Mouse (Mus musculus) layer of hippocampus, postnatal 14 days (tissue): ENCODE results near the gene Plcb3. TPM values are rescaled to one million over a fixed set of nuclear protein-coding genes. Genes with fewer than 3 reads are reported as not detected.

Experiments used
- DNase-seq, 2 experiments: peaks; one replicate each; pipeline ENCODE4 v3.0.0; 2021 to 2022; ENCODE audit warnings: low spot score in 2 of 2, mixed read lengths in 1 of 2
- total RNA-seq, 2 experiments: library from RNA; stranded (reverse); gene quantifications; 2 replicates each; pipeline ENCODE4 v1.2.3; 2021

Gene Plcb3
- total RNA-seq, 2 experiments from 2014 or later = 14.7 to 15.9 TPM

DNA sequence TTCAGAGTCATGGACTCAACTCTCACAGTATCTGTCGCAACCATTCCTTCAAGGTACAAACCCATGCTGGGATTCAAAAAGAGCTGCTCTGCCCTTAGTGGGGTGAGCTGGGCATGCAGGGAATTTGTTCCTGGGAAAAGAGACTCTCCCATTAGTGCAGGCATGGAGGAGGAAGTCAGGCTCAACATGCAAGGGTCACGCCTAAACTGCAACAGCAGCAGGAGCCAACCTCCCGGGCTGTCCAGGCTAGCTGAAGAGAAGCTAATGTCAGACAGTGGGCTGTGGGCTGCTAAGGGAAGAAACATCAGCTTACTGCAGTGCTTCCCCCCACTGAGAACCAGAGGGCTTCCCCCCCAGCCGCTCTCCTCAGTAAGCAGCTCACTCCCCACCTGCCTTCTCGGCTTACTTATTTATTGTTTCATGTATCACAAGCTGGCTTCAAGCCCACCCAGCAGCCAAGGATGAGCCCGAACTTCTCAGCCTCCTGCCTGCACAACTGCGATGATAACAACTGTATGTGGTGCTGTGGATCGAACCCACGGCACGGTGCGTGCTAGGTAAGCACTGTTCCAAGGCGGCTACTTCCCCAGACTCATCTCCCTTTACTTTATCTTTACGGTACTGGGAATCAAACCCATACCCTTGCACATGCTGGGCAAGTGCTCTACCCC lies 3.9 kb downstream of the Plcb3 start:
- no peak for DNase-seq

DNA sequence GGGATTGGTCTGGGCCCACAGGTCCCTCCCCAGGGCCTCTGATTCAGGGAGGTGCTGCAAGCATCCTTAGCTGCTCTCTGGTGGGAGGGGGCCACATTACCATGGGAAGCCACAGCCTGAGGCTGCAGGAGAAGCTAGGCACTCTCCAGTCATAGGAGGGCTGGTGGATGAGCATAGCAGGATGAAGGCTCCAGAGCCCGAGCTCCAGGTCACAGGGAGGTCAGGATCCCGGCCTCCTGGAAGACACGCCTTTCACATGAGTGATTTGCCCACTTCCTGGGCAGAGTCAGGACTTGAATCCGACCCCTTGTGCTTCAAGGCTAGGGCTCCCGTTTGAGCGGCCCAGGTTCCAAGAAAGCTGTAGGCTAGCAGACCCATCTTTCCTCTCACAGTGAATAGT lies 4.6 kb downstream of the Plcb3 start:
- no peak for DNase-seq

DNA sequence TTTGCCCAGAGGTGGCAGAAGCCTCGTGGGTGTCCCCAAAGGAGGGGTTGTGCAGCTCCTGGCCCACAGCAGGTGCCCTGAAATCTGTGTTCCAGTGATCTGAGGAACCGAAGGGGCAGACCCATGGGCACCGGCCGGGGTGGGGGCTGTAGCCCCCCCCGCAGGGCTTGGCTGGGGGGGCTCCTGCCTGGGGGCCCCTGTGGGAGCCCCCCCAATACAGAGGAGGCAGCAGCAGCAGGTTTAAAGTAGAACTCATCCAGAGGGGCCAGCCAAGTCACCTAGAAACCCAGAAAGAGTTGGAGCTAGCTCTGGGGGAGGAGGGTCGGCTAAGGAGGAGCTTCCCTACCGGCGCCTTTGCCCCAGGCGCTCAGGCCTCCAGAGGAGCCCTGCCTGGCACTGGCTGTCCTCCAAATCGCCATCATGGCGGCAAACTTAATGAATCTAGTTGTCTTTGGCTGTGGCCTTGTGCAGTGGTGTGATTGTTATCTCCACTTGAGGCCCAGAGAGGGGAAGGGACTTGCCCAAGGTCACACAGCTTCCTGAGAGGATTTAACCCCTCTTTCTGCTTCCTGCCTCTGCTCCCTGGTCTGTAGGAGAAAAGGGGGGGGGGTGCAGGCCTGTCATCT lies 5.7 kb downstream of the Plcb3 start:
- no peak for DNase-seq

DNA sequence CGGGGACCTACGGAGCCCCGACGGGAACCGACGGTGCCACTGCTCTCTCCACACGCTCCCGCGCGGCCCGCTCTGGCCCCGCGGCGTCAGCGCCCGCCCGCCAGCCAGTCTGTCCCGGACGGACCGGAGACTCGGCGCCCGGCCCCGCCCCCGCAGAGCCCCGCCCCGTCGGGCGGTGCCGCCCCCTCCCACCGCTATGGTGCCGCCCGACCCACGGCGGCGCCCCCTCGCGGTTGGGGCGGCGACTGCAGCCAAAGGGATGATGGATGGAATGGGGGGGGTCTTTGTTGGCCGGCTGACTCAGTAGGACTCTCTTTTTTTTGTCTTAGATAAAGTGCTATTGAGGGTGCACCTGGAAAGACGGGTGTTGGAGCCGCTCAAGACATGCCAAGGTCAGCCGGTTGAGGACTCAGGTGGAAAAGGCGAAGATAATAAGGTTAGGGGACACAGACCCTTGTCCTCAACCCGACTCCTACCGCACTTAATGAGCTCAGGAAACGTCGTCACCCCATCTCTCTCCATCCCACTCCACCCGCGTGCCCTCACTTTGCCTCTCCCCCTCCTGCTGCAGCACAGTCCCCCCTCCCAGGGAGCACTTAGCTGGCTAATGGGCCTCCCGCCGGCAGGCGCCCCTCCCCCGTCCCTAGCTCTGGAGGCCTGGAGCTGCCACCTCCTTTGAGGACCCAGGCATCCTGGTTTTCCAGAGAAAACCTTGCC lies 6.4 kb downstream of the Plcb3 start:
- peak in 1 of 2 experiments; percentile 40 for DNase-seq

DNA sequence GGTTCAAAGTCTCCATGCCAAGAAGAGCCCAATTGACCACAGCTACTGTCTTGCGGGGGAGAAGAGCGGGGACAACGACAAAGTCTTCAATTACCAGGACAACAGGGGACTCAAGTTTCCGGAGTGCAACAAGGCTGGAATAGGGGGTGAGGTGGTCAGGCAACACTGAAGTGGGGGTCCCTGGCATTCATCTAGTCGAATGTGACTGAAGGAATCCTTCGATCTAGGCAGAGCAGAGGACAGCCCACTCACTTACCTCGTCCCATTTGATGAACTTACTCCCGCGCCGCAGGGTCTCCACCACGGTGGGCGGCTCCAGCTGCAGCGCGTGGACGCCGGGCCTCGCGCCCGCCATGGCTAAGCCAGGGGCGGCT lies 7.0 kb downstream of the Plcb3 start:
- no peak for DNase-seq

DNA sequence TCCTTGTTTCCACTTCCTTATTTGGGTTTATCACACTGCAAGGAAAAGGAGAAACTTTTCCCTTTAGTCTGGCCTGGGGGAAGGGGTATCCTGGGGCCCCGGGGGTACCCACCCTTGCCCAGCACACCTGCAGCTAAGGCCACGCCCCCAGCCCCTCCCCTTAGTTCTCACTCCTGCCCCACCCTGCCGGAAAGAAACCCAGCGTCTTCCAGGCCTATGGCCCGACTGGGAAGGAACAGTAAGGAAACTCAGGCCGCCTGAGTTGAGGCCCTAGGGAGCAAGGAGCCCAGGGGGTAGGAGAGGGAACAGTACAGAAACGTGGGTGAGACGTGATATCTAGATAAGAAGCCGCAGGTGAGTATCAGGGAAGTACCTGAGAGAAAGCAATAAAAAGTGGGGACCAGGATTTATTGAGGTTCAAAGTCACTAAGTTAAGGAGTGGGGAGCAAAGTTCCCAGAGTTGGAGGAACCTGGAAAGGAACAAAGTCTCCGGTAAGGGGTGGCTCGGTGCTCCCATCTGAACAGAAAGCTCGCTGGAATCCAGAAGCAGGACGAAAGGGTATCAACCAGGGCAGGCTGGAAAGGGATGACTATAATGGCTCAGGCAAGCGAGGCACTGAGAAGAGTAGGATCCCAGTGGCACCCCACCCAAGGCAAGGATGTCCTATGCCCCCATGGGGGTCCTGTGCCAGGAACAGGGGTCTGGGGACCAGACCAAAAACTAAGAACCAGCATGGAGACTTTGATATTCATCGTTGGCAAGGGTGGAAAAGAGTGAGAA lies 7.6 kb downstream of the Plcb3 start:
- DNase-seq = no peak

DNA sequence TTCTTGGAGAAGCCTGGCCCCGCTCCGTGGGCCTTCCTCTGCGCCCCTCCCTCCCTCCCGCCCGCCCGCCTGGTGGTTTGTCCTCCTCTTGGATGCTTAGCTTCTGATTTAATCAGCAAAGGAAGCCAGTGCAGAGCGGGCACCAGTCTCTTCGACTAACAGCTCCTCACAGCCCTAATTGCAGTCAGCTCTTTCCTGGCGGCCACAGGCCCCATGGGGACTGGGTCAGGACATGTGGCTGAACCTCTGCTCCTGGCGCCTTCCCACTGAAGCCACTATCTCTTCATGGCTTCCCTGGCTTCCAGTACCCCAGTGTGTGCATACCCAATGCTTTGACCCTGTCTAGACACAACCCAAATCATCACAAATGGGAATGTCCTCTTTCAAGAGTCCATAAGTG lies 19.8 kb downstream of the Plcb3 start:
- no peak for DNase-seq

DNA sequence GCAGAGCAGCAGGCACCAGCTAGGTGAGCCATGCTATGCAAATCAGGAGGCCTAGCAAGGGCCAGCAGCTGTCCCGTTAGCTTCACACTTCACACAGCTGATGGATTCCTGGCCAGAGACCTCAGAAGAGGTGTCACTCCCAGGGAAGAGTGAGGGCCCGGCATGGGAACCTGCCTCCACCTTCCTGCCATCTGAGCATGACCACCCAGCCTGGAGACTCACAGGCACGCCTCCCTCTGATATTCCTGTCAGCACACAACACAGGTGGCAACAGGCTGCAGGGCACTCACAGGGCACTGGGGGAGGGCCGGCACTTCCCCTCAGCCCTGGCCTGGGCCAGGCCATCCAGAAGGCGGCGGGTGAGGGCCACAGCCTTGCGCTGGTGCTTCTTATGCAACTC lies 20.8 kb downstream of the Plcb3 start:
- no peak for DNase-seq

DNA sequence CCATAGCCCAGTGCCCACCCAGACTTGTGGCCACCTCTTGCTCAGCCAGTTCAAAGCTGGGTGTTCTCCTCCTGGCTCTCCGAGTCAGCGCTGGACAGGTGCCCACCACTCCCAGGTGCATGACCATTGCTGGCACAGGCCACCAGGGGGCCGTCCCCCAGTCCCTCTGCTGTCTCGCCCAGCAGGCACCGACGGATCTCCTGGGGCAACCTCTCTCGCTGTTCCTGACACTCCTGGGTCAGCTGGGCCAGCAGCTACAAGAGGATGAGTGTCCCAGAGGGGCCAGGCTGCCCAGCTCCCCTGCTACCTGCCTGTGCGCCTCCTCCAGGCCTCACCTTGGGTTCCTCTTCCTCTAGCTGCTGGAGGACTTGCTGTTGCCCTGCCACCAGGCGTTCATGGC lies 22.2 kb downstream of the Plcb3 start:
- no peak for DNase-seq

DNA sequence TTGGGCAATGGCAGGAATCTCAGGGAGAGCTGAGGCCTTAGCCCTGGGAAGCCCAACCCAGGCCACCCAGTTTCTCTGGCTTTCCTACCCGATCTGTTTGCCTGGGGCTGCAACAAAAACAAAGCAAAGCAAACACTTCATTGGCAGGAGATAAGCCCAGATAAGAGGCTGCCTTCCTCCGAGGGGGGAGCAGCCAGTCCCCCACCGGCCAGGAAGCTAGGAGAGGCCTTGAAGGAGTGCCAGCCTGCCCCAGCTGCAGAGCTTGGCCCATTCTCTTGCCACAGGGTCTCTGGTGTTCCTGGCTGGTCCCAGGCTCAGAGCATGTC lies 23.6 kb downstream of the Plcb3 start:
- DNase-seq = no peak

DNA sequence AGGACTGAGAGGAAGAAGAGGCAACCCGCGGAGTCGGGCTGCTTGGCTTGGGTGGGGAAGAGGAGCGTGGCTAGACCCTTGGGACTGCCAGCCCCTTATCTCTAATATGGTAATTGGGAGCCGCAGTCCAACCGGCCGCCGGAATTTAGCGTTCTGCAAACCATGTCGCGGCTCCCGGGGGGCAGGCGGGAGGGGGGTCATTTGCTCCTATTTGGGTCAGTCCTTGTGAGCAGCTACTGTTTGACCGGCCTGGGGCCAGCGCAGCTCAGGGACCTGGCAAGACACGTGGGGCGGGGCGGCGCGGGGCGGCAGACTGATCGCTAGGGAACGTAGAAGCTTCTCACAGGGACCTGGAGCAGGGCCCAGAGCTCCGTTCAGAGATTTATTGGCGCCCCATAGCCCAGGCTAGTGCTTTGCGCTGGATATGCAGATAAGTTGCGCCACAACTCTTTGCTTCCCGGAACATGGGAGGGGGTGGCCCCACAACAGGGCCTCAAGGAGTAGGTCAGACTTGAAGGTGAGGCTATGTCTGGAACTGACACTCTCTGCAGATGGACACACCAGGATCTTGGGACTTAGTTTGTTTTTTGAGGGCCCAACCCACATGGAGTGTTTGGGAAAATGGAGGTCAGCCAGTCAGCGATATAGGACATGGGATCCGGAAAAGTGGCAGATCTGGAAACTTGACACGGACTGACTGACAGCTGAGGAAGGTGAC lies 24.1 kb downstream of the Plcb3 start:
- peak; percentile 66 to 77 for DNase-seq

DNA sequence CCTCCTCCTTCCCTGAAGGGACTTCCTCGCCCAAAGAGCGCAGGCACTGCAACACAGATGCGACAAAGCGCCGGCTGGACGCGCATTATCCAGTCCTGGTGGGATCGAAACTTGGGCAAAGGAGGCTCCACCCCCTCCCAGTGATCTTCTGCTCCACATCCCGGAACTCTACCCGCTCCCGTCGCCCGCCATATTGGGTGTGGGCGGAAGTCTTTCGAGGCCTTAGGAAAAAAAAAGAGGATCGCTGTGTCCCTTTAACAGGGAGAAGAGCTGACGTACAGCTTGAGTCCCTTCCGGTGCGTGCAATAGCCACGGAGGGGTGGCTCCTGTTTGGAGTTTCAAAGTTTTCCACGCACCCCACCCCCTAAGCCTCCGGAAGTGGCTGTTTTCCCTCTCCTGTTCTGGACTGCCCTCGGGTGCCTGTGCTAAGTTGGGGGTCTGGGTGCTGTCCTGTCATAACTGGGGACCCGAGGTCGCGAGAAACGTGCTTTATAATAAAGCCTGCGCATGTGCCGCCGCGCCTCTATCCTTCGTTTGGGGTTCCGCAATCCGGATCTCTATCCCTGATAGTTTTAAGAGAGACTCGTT lies 24.8 kb downstream of the Plcb3 start:
- DNase-seq = peak; percentile 90 to 96

DNA sequence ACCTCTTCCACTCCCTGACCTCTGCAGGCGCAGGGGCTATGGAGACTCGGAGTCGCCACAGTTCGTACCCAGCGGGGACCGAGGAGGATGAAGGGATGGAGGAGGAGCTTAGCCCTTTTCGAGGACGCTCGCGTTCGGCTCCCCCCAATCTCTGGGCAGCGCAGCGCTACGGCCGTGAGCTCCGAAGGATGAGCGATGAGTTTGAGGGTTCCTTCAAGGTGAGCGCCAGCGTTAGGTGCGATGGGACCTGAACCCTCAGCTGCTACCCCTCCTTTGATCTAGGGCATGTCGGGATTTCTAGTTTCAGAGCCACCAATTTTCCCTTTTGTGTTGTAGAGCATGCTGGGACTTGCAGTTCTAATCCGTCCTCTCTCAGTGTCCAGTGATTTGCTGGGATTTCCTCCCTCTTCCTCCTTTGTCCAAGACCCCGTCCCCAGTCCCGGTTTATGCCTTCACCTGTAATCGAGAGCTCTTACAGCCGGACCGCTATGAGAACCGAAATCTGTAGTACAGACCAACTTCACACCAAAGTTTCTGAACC lies 25.6 kb downstream of the Plcb3 start:
- DNase-seq = peak; percentile 63 to 77

DNA sequence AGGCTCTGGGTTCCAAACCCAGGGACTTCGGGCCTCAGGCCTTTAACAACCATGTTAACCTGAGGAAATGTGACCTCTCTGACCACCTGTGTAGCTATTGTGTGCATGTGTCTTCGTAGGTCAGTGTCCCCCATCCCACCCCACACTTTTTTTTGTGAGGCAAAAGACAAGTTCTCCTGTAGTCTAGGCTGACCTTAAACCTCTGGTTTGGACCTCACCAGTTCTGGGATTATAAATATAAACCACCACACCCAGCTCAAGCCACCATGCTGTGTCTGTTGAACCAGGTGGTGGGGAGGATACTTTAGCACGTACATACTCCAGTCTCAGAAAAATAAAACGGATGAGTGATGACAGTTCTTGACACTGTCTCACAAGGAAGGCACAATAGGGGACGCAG lies 26.3 kb downstream of the Plcb3 start:
- DNase-seq = no peak

DNA sequence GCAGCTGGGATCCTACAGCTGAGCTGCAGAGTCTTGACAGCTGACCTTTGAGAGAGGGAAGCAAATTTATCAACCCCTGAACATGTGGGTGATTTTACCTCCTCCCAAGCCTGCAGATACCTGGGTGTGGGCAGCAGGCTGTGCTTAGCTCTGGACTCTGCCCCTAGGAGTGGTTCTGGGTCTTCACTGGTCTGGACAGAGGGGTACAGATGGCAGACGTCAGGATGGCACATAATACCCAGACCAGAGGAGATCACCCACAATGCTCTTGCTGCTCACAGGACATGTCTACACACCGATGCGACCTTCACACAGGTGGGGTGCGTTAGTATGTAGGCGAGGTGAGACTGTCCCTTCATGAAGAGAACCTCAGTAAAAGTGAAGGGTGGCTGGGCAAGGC lies 26.7 kb downstream of the Plcb3 start:
- DNase-seq = no peak

DNA sequence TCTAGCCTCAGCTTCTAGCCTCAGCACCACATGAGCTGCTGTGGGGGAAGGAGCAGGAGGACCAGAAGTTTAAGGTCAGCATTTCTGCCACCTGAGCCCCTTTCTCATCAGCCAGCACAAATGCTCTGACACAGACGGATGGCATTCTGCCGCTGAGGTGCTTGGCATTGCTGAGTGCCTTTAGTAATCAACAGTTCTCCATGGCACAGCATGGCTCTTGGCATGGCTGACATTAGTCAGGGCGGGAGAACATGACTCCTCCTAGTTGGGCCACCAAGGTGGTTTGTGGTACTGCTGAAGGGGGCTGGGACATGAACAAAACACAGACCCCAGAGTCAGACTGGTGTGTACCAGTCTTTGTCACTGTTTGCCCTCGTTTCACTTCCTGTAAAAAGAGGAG lies 28.1 kb downstream of the Plcb3 start:
- DNase-seq = no peak

DNA sequence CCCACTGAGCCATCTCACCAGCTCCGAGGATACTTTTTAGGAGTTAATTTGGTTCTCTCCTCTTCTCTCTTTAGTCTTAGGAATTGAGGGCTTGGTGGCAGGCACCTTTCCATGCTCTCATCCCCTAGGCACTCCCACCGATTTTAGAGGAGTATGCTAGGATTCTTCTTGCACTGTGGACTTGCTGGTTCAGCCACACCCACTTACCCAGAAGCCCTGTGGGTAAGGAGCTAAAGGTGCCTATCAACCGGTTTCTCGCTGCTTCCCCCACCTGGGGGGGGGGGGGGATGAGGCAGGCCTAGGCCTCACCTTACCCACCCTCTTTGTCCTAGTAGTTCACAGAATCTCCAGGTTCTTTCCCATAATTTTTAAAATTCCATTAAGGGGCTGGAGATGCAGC lies 28.5 kb downstream of the Plcb3 start:
- no peak for DNase-seq

DNA sequence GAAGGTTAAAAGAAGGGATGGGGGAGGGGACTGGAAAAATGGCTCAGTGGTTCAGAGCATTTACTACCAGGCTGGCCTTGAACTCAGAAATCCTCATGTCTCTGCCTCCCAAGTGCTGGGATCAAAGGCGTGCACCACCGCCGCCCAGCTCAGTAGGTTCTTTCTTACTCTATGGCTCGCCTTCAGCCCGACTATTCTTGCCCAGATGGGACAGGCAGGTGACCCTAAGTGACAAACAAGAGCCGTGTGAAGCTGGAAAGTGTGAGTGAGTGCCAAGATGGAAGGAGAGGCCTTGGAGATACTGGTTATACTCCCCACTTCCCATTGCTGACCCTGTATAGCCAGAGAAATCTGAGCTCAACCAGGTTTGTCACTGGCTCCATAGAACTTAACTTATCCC lies 32.6 kb downstream of the Plcb3 start:
- no peak for DNase-seq

DNA sequence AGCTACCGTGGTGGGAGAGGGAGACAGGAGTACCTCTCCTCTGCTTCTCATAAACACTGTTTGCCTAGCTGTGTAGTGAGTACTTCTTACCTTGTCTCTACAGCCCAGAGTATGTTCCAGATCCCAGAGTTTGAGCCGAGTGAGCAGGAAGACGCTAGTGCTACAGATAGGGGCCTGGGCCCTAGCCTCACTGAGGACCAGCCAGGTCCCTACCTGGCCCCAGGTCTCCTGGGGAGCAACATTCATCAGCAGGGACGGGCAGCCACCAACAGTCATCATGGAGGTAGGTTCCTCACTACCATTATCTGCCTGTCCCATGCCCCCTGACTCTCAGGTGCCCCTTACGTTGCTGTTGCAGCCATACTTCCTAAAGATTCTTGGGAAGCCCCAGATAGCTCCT lies 33.5 kb downstream of the Plcb3 start:
- no peak for DNase-seq

DNA sequence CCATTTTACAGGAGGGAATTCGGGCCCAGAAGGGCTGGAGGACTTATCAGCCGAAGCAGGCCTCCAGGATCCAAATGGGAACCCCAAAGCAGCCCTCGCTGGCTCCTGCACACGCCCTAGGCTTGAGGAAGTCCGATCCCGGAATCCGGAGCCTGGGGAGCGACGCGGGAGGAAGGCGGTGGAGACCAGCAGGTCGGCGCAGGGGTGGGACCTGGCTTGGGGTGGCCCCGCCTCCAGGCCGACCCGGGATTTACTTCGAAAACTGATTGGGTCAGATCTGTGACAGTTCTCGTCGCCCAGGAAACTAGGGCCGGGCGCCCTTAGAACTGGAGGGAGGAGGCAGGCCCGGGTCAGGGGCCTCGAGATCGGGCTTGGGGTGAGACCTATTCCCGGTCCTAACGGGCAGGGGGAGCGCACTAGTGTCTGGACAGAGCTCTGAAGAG lies 34.0 kb downstream of the Plcb3 start, which contains the start of gene Gpr137:
Gpr137 (minus strand) TSS at position 232 of the 443 bp plus-strand sequence.
- DNase-seq = peak; percentile 90 to 94
